In genomic region chr12:73908274-73909012, GRCm38 (mm10) we compare ENCODE assay signal across 8 mouse cellular contexts. TPM values are rescaled to one million over a fixed set of nuclear protein-coding genes. Genes with fewer than 3 reads are reported as not detected.
DNase-seq lines count a peak whose midpoint lies in the region; ATAC-seq and TF ChIP-seq lines count a peak whose summit lies in the region.

No protein-coding gene starts in this region.

- TF ChIP-seq POLR2A in cerebellum, adult 2 months (IDR thresholded peaks at IDR 0.05; ENCODE audit: borderline replicate concordance, insufficient read depth, low read length), result no peak

- H3K27ac ChIP-seq in cerebellum, adult 2 months (ENCODE audit: insufficient read depth, low read length), result peak overlapping the region; percentile 81
- peak overlapping the region; percentile 99 for H3K27ac ChIP-seq in hindbrain, embryonic 10.5 days
- peak overlapping the region; percentile 99 for H3K27ac ChIP-seq in lung, postnatal 0 days (ENCODE audit: low read length)

- no peaks in the 10 kb centered on the region for H3K9me3 ChIP-seq in G1E (replicated peaks)
- H3K9me3 ChIP-seq in hindbrain, embryonic 10.5 days, result no peaks in the 10 kb centered on the region
- no peaks in the 10 kb centered on the region for H3K9me3 ChIP-seq in lung, postnatal 0 days (ENCODE audit: low read length)

- peak overlapping the region; percentile 75 for H3K4me2 ChIP-seq in lung, postnatal 0 days (replicated peaks; ENCODE audit: low read depth, low read length)

- no peak for ATAC-seq in G1E (ENCODE audit: extremely low read depth, insufficient number of reproducible peaks, low FRiP score, poor library complexity, severe bottlenecking)
- ATAC-seq in frontal cortex, adult (ENCODE audit: low TSS enrichment), result peak; percentile 48
- ATAC-seq in lung, postnatal 0 days, result peak; percentile 41

- no peaks in the 10 kb centered on the region for H3K36me3 ChIP-seq in G1E (replicated peaks)
- no peaks in the 10 kb centered on the region for H3K36me3 ChIP-seq in hindbrain, embryonic 10.5 days
- no peaks in the 10 kb centered on the region for H3K36me3 ChIP-seq in lung, postnatal 0 days (ENCODE audit: insufficient read depth, low read length)

- under 1% methylated on average over 65 of the region's 76 CpGs for WGBS in cerebellum, adult 2 months
- under 1% methylated on average over 75 of the region's 76 CpGs for WGBS in hindbrain, embryonic 10.5 days
- under 1% methylated on average over 34 of the region's 76 CpGs for WGBS in lung, postnatal 0 days

- H3K4me3 ChIP-seq in G1E (ENCODE audit: low read depth, low read length), result peak overlapping the region; percentile 83
- H3K4me3 ChIP-seq in cerebellum, adult 2 months (replicated peaks; ENCODE audit: insufficient read depth, low read depth, low read length), result peak overlapping the region; percentile 68
- H3K4me3 ChIP-seq in hindbrain, embryonic 10.5 days, result peak overlapping the region; percentile 93
- H3K4me3 ChIP-seq in lung, postnatal 0 days (ENCODE audit: low read depth, low read length), result peak overlapping the region; percentile 100

- DNase-seq in G1E (ENCODE audit: low spot score), result peak; percentile 62
- DNase-seq in cerebellum, adult 2 months, result peak; percentile 66 to 73
- peak; percentile 70 for DNase-seq in hindbrain, embryonic 10.5 days (ENCODE audit: low spot score)
- DNase-seq in layer of hippocampus, postnatal 14 days (ENCODE audit: low spot score in 2 of 2), result peak; percentile 41 to 57
- DNase-seq in lung, postnatal 0 days (ENCODE audit: low spot score), result peak; percentile 69
- peak; percentile 56 for DNase-seq in ovary, postnatal 14 days (ENCODE audit: low spot score)
- DNase-seq in thymus, postnatal 25 days, result peak; percentile 71

- no peak for TF ChIP-seq EP300 in lung, postnatal 0 days (IDR thresholded peaks at IDR 0.05)

- peaks cover 25% of the 10 kb centered on the region for H3K4me1 ChIP-seq in G1E (ENCODE audit: insufficient read depth, low read depth, low read length)
- no peaks in the 10 kb centered on the region for H3K4me1 ChIP-seq in cerebellum, adult 2 months (ENCODE audit: control insufficient read depth, insufficient read depth, low read length)
- peaks cover 28% of the 10 kb centered on the region for H3K4me1 ChIP-seq in hindbrain, embryonic 10.5 days (replicated peaks)
- peaks cover 7% of the 10 kb centered on the region; the same call in 1 of the 2 replicates for H3K4me1 ChIP-seq in lung, postnatal 0 days (ENCODE audit: insufficient read depth, low read depth, low read length)

- peak overlapping the region; percentile 97 for H3K9ac ChIP-seq in lung, postnatal 0 days (replicated peaks; ENCODE audit: low read depth)

- H3K27me3 ChIP-seq in G1E (ENCODE audit: insufficient read depth, low read length), result peaks cover 12% of the 10 kb centered on the region
- H3K27me3 ChIP-seq in cerebellum, adult 2 months (ENCODE audit: control insufficient read depth, insufficient read depth, low read length), result no peaks in the 10 kb centered on the region
- no peaks in the 10 kb centered on the region for H3K27me3 ChIP-seq in hindbrain, embryonic 10.5 days (ENCODE audit: insufficient read depth, poor library complexity, severe bottlenecking)
- H3K27me3 ChIP-seq in lung, postnatal 0 days (replicated peaks; ENCODE audit: insufficient read depth, low read length), result no peaks in the 10 kb centered on the region

- TF ChIP-seq CTCF in G1E (IDR thresholded peaks at IDR 0.05; ENCODE audit: low read depth, low read length), result no peak
- no peak for TF ChIP-seq CTCF in cerebellum, adult 2 months (IDR thresholded peaks at IDR 0.05; ENCODE audit: borderline replicate concordance, insufficient read depth, low read depth, low read length)
- no peak for TF ChIP-seq CTCF in lung, postnatal 0 days (IDR thresholded peaks at IDR 0.05)

RNA-seq across cellular contexts. Expression of gene Hif1a, which starts 7.3 kb away (rescaled TPM):
- total RNA-seq in G1E (2014; fragmentation: Nextera tagmentation) (102 and 119 TPM in 2 replicates), G1E (2017) (124 and 128 TPM in 2 replicates)
- 14.2 and 16.5 TPM in 2 replicates for polyA plus RNA-seq in G1E (2012)
- 72.6 and 79.9 TPM in 2 replicates for polyA plus RNA-seq in cerebellum, adult 2 months (2012; rRNA removed)
- 83.4 and 93.6 TPM in 2 replicates for polyA plus RNA-seq in hindbrain, embryonic 10.5 days (2016; fragmentation: Nextera tagmentation; extraction: Ambion mirVana)
- 10 to 100 TPM; 59.0 to 65.7 TPM for total RNA-seq in layer of hippocampus, postnatal 14 days (2021)
- 34.6 and 42.7 TPM in 2 replicates for polyA plus RNA-seq in lung, postnatal 0 days (2015; fragmentation: Nextera tagmentation; extraction: Ambion mirVana)

RNA-seq across cellular contexts. Expression of gene Gm49321, which starts 29.0 kb away (rescaled TPM):
- total RNA-seq in G1E (2014; fragmentation: Nextera tagmentation), result 6.7 and 9.5 TPM in 2 replicates
- total RNA-seq in G1E (2017), result not detected in 2 replicates
- polyA plus RNA-seq in G1E (2012), result not detected in 2 replicates
- not detected in 2 replicates for polyA plus RNA-seq in cerebellum, adult 2 months (2012; rRNA removed)
- polyA plus RNA-seq in hindbrain, embryonic 10.5 days (2016; fragmentation: Nextera tagmentation; extraction: Ambion mirVana), result 14.2 and 16.3 TPM in 2 replicates
- 10 to 100 TPM; 10.2 to 11.3 TPM for total RNA-seq in layer of hippocampus, postnatal 14 days (2021)
- polyA plus RNA-seq in lung, postnatal 0 days (2015; fragmentation: Nextera tagmentation; extraction: Ambion mirVana), result 4.3 and 7.2 TPM in 2 replicates

RNA-seq across cellular contexts. Expression of gene Snapc1, which starts 55.8 kb away (rescaled TPM):
- total RNA-seq in G1E (2014; fragmentation: Nextera tagmentation) (14.3 and 14.9 TPM in 2 replicates), G1E (2017) (12.3 and 12.8 TPM in 2 replicates)
- polyA plus RNA-seq in G1E (2012), result 7.1 and 12.3 TPM in 2 replicates
- 33.4 and 35.2 TPM in 2 replicates for polyA plus RNA-seq in cerebellum, adult 2 months (2012; rRNA removed)
- 19.7 and 20.8 TPM in 2 replicates for polyA plus RNA-seq in hindbrain, embryonic 10.5 days (2016; fragmentation: Nextera tagmentation; extraction: Ambion mirVana)
- 10 to 100 TPM; 26.6 to 30.0 TPM for total RNA-seq in layer of hippocampus, postnatal 14 days (2021)
- polyA plus RNA-seq in lung, postnatal 0 days (2015; fragmentation: Nextera tagmentation; extraction: Ambion mirVana), result 9.1 and 9.2 TPM in 2 replicates
